Mouse (Mus musculus): ENCODE results near the gene Psmd4. TPM values are rescaled to one million over a fixed set of nuclear protein-coding genes. Genes with fewer than 3 reads are reported as not detected.

The Psmd4 gene
- polyA plus RNA-seq, 1 experiment from 2014 or later, result 295 TPM

DNA sequence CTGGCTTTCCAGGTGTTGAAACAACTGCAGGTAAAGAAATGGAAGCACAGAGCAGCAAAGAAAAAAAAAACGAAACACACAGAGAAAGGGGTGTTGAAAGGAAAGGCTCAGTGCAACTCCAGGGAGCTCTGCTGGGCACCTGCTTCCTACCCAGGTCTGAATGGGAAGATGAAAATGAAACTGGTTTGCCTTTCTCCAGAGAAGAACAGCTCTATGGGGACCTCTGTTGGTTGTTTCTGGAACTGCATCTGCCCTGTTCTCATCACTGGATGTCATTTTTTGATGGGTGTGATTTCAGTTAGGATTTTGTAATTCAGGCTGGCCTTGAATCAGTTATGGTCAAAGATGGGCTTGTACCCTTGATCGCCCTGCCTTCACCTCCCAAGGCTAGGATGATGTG is 45.5 kb downstream of the Psmd4 start:
- H3K9me3 ChIP-seq, result no peaks in the 10 kb centered on the region
- no peaks in the 10 kb centered on the region for H3K4me1 ChIP-seq
- no peaks in the 10 kb centered on the region for H3K27me3 ChIP-seq
- no peak overlapping the region for H3K9ac ChIP-seq
- no peak overlapping the region for H3K27ac ChIP-seq
- ATAC-seq (ENCODE audit: low FRiP score), result no peak
- H3K4me3 ChIP-seq (replicated peaks), result no peak overlapping the region
- H3K36me3 ChIP-seq (replicated peaks), result peaks cover 89% of the 10 kb centered on the region
- WGBS, result 43% methylated on average over 2 of the region's 2 CpGs
- H3K4me2 ChIP-seq, result no peak overlapping the region

DNA sequence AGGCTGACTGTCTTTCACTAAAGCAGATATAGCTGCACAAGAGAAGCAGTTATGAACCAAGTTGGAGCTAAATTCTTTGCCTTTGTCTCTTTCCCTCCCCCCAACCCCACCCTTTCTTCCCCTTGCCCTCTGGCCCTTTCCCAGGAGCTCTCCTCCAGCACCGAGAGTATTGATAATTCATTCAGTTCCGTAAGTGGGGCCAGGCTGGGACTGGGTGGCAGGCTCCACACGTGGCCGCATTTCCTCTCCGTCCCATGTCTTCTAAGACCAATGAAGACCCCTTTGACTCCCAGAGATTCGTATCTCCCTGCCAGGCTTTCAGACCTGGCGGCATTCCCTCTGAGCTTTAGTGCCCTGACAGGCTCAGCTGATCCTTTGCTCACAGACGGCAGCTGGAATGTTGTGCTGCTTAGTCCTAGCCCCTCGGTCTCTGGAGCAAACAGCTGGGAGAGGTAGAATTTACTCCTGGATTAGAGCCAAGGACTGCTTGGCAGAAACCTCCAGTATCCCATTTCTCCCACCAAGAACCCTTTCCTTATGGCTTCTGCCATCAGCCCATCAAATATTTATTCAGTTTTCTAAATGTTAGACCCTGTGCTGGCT is 53.2 kb downstream of the Psmd4 start:
- Histone ChIP-seq H3K27me3 (no peaks in the 10 kb centered on the region), H3K4me1 (0 out of 2 replicates have a peak, but pooled peaks cover 4% of the 10 kb centered on the region), H3K9me3 (no peaks in the 10 kb centered on the region), H3K4me2 (no peak overlapping the region), H3K36me3 (replicated peaks) (peaks cover 62% of the 10 kb centered on the region), H3K27ac (no peak overlapping the region), H3K9ac (no peak overlapping the region), H3K4me3 (replicated peaks) (no peak overlapping the region)
- ATAC-seq (ENCODE audit: low FRiP score), result no peak
- WGBS, result 58% methylated on average over 9 of the region's 9 CpGs

DNA sequence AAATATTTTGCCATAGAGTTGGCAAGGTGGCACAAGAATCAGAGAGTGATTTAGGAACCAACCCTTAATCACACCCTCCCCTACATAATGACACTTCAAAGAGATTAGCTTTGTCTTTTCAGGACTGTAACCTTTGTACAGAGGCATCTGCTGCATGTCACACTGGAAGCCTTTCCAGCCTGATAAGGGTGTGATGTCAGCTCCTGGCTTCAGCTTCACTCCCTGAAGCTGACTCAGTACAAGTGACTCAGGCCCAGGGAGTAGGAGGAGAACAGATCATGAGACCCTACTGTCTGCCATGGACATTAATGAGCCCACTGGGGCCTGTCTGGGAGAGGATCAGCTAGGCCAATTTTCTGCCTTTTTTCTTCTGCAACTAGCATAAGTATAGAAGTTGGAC is 54.8 kb downstream of the Psmd4 start:
- H3K4me3 ChIP-seq (replicated peaks), result no peak overlapping the region
- H3K27ac ChIP-seq, result no peak overlapping the region
- 0 out of 2 replicates have a peak, but pooled peaks cover 4% of the 10 kb centered on the region for H3K4me1 ChIP-seq
- H3K9ac ChIP-seq, result no peak overlapping the region
- H3K36me3 ChIP-seq (replicated peaks), result peaks cover 58% of the 10 kb centered on the region
- H3K27me3 ChIP-seq, result no peaks in the 10 kb centered on the region
- ATAC-seq (ENCODE audit: low FRiP score), result no peak
- H3K4me2 ChIP-seq, result no peak overlapping the region
- H3K9me3 ChIP-seq, result no peaks in the 10 kb centered on the region

DNA sequence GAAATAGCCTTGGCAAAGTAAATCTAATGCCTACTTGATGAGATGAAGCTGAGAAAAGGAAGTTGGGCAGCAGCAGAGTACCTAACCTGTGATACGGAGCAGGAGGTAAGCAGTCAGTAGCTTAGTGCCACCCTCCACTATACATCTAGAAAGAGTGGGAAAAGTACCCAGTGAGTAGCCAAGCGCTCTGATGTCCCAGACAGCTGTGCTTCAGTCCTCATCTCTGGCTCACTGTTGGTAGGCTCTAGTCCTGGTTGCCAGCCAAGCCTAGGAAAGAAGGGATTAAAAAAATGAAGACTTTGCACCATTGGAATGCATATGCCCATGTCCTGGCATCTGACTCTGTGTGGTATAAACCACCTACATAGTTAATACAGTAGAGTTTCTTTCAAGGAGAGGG is 56.9 kb downstream of the Psmd4 start:
- no peak for ATAC-seq (ENCODE audit: low FRiP score)
- no peaks in the 10 kb centered on the region for H3K9me3 ChIP-seq
- H3K36me3 ChIP-seq (replicated peaks), result peaks cover 58% of the 10 kb centered on the region
- no peak overlapping the region for H3K27ac ChIP-seq
- no peak overlapping the region for H3K9ac ChIP-seq
- 0 out of 2 replicates have a peak, but pooled peaks cover 4% of the 10 kb centered on the region for H3K4me1 ChIP-seq
- no peak overlapping the region for H3K4me3 ChIP-seq (replicated peaks)
- no peaks in the 10 kb centered on the region for H3K27me3 ChIP-seq
- WGBS, result 93% methylated on average over 2 of the region's 2 CpGs
- H3K4me2 ChIP-seq, result no peak overlapping the region

DNA sequence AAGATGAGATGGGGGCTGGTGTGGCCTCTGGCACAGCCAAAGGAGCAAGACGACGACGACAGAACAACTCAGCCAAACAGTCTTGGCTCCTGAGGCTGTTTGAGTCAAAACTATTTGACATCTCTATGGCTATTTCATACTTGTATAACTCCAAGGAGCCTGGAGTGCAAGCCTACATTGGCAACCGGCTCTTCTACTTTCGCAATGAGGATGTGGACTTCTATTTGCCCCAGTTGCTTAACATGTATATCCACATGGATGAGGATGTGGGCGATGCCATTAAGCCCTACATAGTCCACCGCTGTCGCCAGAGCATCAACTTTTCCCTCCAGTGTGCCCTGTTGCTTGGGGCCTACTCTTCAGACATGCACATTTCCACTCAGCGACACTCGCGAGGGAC is 58.1 kb downstream of the Psmd4 start:
- Histone ChIP-seq H3K4me1 (0 out of 2 replicates have a peak, but pooled peaks cover 2% of the 10 kb centered on the region), H3K9me3 (no peaks in the 10 kb centered on the region), H3K27ac (no peak overlapping the region), H3K4me2 (no peak overlapping the region), H3K27me3 (no peaks in the 10 kb centered on the region), H3K4me3 (replicated peaks) (no peak overlapping the region), H3K9ac (no peak overlapping the region), H3K36me3 (replicated peaks) (peaks cover 54% of the 10 kb centered on the region)
- ATAC-seq (ENCODE audit: low FRiP score), result no peak
- 90% methylated on average over 11 of the region's 11 CpGs for WGBS

Small RNA genes lying within 50 kb of the gene (microRNA-seq; reads per million reads assigned to microRNA genes)
- gene Mir7013, result 0.73 reads per million

Other genes with a start within 250 kb of the Psmd4 start
- 27.6 and 28.8 TPM in 2 replicates for gene Pogz, start 205.0 kb downstream of the Psmd4 start, polyA plus RNA-seq (2016; fragmentation: Nextera tagmentation; extraction: Ambion mirVana)
- gene Psmb4, start 155.7 kb downstream of the Psmd4 start, polyA plus RNA-seq (2016; fragmentation: Nextera tagmentation; extraction: Ambion mirVana), result 295 and 311 TPM in 2 replicates
- 5.5 and 5.9 TPM in 2 replicates for gene Selenbp1, start 109.6 kb downstream of the Psmd4 start, polyA plus RNA-seq (2016; fragmentation: Nextera tagmentation; extraction: Ambion mirVana)
- gene Rfx5, start 88.5 kb downstream of the Psmd4 start, polyA plus RNA-seq (2016; fragmentation: Nextera tagmentation; extraction: Ambion mirVana), result 8.6 and 9.2 TPM in 2 replicates
- 17.2 and 25.5 TPM in 2 replicates for gene Pi4kb, start 67.9 kb downstream of the Psmd4 start, polyA plus RNA-seq (2016; fragmentation: Nextera tagmentation; extraction: Ambion mirVana)
- 36.6 and 39.0 TPM in 2 replicates for gene Zfp687, start 27.2 kb downstream of the Psmd4 start, polyA plus RNA-seq (2016; fragmentation: Nextera tagmentation; extraction: Ambion mirVana)
- 21.4 and 23.0 TPM in 2 replicates for gene Pip5k1a, start 64.3 kb upstream of the Psmd4 start, polyA plus RNA-seq (2016; fragmentation: Nextera tagmentation; extraction: Ambion mirVana)
- gene Vps72, start 68.4 kb upstream of the Psmd4 start, polyA plus RNA-seq (2016; fragmentation: Nextera tagmentation; extraction: Ambion mirVana), result 242 and 252 TPM in 2 replicates
- gene Tmod4, start 81.9 kb upstream of the Psmd4 start, polyA plus RNA-seq (2016; fragmentation: Nextera tagmentation; extraction: Ambion mirVana), result 0.97 and 1.1 TPM in 2 replicates
- 84.6 and 95.1 TPM in 2 replicates for gene Scnm1, start 91.4 kb upstream of the Psmd4 start, polyA plus RNA-seq (2016; fragmentation: Nextera tagmentation; extraction: Ambion mirVana)
- 19.7 and 21.1 TPM in 2 replicates for gene Lysmd1, start 91.5 kb upstream of the Psmd4 start, polyA plus RNA-seq (2016; fragmentation: Nextera tagmentation; extraction: Ambion mirVana)
- gene Tnfaip8l2, start 99.7 kb upstream of the Psmd4 start, polyA plus RNA-seq (2016; fragmentation: Nextera tagmentation; extraction: Ambion mirVana), result 1.5 and 2.0 TPM in 2 replicates
- 31.2 and 34.5 TPM in 2 replicates for gene Sema6c, start 117.8 kb upstream of the Psmd4 start, polyA plus RNA-seq (2016; fragmentation: Nextera tagmentation; extraction: Ambion mirVana)
- 12.2 and 12.5 TPM in 2 replicates for gene Gabpb2, start 175.3 kb upstream of the Psmd4 start, polyA plus RNA-seq (2016; fragmentation: Nextera tagmentation; extraction: Ambion mirVana)
- gene Cdc42se1, start 186.1 kb upstream of the Psmd4 start, polyA plus RNA-seq (2016; fragmentation: Nextera tagmentation; extraction: Ambion mirVana), result 105 and 110 TPM in 2 replicates
- 96.2 and 98.8 TPM in 2 replicates for gene Mllt11, start 189.6 kb upstream of the Psmd4 start, polyA plus RNA-seq (2016; fragmentation: Nextera tagmentation; extraction: Ambion mirVana)
- gene Gm128, start 199.0 kb upstream of the Psmd4 start, polyA plus RNA-seq (2016; fragmentation: Nextera tagmentation; extraction: Ambion mirVana), result 0.12 and 0.31 TPM in 2 replicates
- gene Bnipl, start 208.6 kb upstream of the Psmd4 start, polyA plus RNA-seq (2016; fragmentation: Nextera tagmentation; extraction: Ambion mirVana), result 0.42 and 0.63 TPM in 2 replicates
- gene Mindy1, start 238.7 kb upstream of the Psmd4 start, polyA plus RNA-seq (2016; fragmentation: Nextera tagmentation; extraction: Ambion mirVana), result 37.4 and 39.8 TPM in 2 replicates
- gene Prune1, start 239.5 kb upstream of the Psmd4 start, polyA plus RNA-seq (2016; fragmentation: Nextera tagmentation; extraction: Ambion mirVana), result 30.0 and 30.9 TPM in 2 replicates

All from forebrain, embryonic 12.5 days (tissue).